Mouse (Mus musculus) liver, adult 2 months (tissue): ENCODE results near the gene G430095P16Rik. TPM values are rescaled to one million over a fixed set of nuclear protein-coding genes. Genes with fewer than 3 reads are reported as not detected.
A peak's percentile ranks its signal among the peaks of the same experiment; 100 is the strongest.

Experiments used
- DNase-seq: peaks from one replicate; pipeline ENCODE4 v3.0.0-alpha.2; 2011; ENCODE audit warnings: low read depth, low spot score; ENCODE audit errors: extremely low read depth
- H3K27ac ChIP-seq: fragments of 200-500 bp; replicated peaks from 2 replicates; pipeline ENCODE4 v1.5.1; 2012; ENCODE audit warnings: low read depth, mild to moderate bottlenecking, control low read depth, inconsistent platforms, low read length; ENCODE audit not compliant: insufficient read depth
- H3K27me3 ChIP-seq: fragments of 200-500 bp; 2 replicates; pipeline ENCODE4 v1.6.1; 2012; ENCODE audit warnings: mild to moderate bottlenecking, moderate library complexity, low read length, inconsistent platforms; ENCODE audit not compliant: control insufficient read depth, insufficient read depth
- H3K36me3 ChIP-seq: fragments of 200-500 bp; 2 replicates; pipeline ENCODE4 v1.6.1; 2012; ENCODE audit warnings: low read length, inconsistent platforms; ENCODE audit not compliant: control insufficient read depth, insufficient read depth
- H3K4me1 ChIP-seq: fragments of 200-500 bp; 2 replicates; pipeline ENCODE4 v1.6.1; 2011; ENCODE audit warnings: low read length; ENCODE audit not compliant: control insufficient read depth, insufficient read depth
- H3K4me3 ChIP-seq: fragments of 200-500 bp; 2 replicates; pipeline ENCODE4 v1.5.1; 2011; ENCODE audit warnings: low read depth, mild to moderate bottlenecking, control low read depth, low read length, moderate library complexity; ENCODE audit not compliant: insufficient read depth
- H3K79me2 ChIP-seq: fragments of 200-500 bp; 2 replicates; pipeline ENCODE4 v1.6.1; 2012; ENCODE audit warnings: inconsistent platforms, mild to moderate bottlenecking, low read length, moderate library complexity; ENCODE audit not compliant: control insufficient read depth, insufficient read depth
- H3K9ac ChIP-seq: fragments of 200-500 bp; 2 replicates; pipeline ENCODE4 v1.6.1; 2012; ENCODE audit warnings: low read depth, mild to moderate bottlenecking, control low read depth, inconsistent platforms, low read length
- CTCF ChIP-seq: fragments of 200-500 bp; IDR thresholded peaks from 2 replicates; pipeline ENCODE4 v1.5.1; 2011; ENCODE audit warnings: low read depth, low read length, control low read depth
- POLR2A ChIP-seq: fragments of 200-500 bp; IDR thresholded peaks from 2 replicates; pipeline ENCODE4 v1.6.1; 2011; ENCODE audit warnings: low read length, control low read depth; ENCODE audit not compliant: insufficient read depth; ENCODE audit errors: extremely low read depth
- WGBS: fragments of 180-500 bp; shearing (Covaris S2); methylation state at CpG from one replicate; pipeline ENCODE4 v1.1.7; 2018; 5-methylcytosine and 5-hydroxymethylcytosine counted together
- polyA plus RNA-seq: library from polyadenylated mRNA; depleted of rRNA; stranded (reverse); fragments of >200 nt; gene quantifications from 2 replicates; pipeline ENCODE4 v1.2.3, GENCODE M21; 2012
- total RNA-seq: library from RNA; depleted of rRNA; stranded (reverse); fragments of >200 nt; gene quantifications from 2 replicates; pipeline ENCODE4 v1.2.3, GENCODE M21; 2014

G430095P16Rik gene
- total and polyA plus RNA-seq, 2 experiments = not detected

- Histone ChIP-seq H3K27ac (no peak overlapping the region), H3K4me3 (no peak overlapping the region), H3K4me1 (peaks cover 46% of the 10 kb centered on the region), H3K79me2 (peaks cover 8% of the 10 kb centered on the region), H3K36me3 (no peaks in the 10 kb centered on the region), H3K27me3 (no peaks in the 10 kb centered on the region), H3K9ac (no peak overlapping the region)
- WGBS = 98% methylated on average over 3 of the region's 3 CpGs
- DNase-seq = no peak
- TF ChIP-seq CTCF = no peak
- no peak for TF ChIP-seq POLR2A
Measured at GRCm38 (mm10) chr8:84728474-84728873, 5.7 kb downstream of the G430095P16Rik start.

- TF ChIP-seq POLR2A = no peak
- TF ChIP-seq CTCF = no peak
- Histone ChIP-seq H3K79me2 (peaks cover 18% of the 10 kb centered on the region), H3K36me3 (no peaks in the 10 kb centered on the region), H3K4me3 (no peak overlapping the region), H3K4me1 (peaks cover 31% of the 10 kb centered on the region), H3K27ac (peak overlapping the region; percentile 30; the same call in 1 of the 2 replicates), H3K9ac (no peak overlapping the region), H3K27me3 (no peaks in the 10 kb centered on the region)
- DNase-seq = no peak
- WGBS = 80% methylated on average over 16 of the region's 16 CpGs
Measured at GRCm38 (mm10) chr8:84729921-84730362, 7.1 kb downstream of the G430095P16Rik start.

GRCm38 (mm10) chr8:84730541-84731370 lies 7.9 kb downstream of the G430095P16Rik start:
- TF ChIP-seq CTCF (no peak), POLR2A (no peak)
- Histone ChIP-seq H3K27me3 (no peaks in the 10 kb centered on the region), H3K79me2 (peaks cover 24% of the 10 kb centered on the region), H3K9ac (no peak overlapping the region; the same call in 1 of the 2 replicates), H3K27ac (0 out of 2 replicates have a peak overlapping the region, but pooled peaks have one; percentile 9), H3K36me3 (no peaks in the 10 kb centered on the region), H3K4me1 (peaks cover 23% of the 10 kb centered on the region), H3K4me3 (no peak overlapping the region)
- 48% methylated on average over 9 of the region's 9 CpGs for WGBS
- DNase-seq = no peak

GRCm38 (mm10) chr8:84731371-84732177 lies 8.8 kb downstream of the G430095P16Rik start:
- Histone ChIP-seq H3K36me3 (no peaks in the 10 kb centered on the region), H3K9ac (no peak overlapping the region), H3K4me1 (peaks cover 18% of the 10 kb centered on the region), H3K27ac (no peak overlapping the region), H3K27me3 (no peaks in the 10 kb centered on the region), H3K4me3 (no peak overlapping the region), H3K79me2 (peaks cover 32% of the 10 kb centered on the region)
- no peak for TF ChIP-seq CTCF
- no peak for TF ChIP-seq POLR2A
- no peak for DNase-seq
- 65% methylated on average over 11 of the region's 11 CpGs for WGBS

- 75% methylated on average over 5 of the region's 5 CpGs for WGBS
- peaks cover 18% of the 10 kb centered on the region for H3K4me1 ChIP-seq
- TF ChIP-seq CTCF = no peak
- no peak for TF ChIP-seq POLR2A
Measured at GRCm38 (mm10) chr8:84732545-84732944, 9.7 kb downstream of the G430095P16Rik start.

More at GRCm38 (mm10) chr8:84732545-84732944, 9.7 kb downstream of the G430095P16Rik start:
- no peaks in the 10 kb centered on the region for H3K36me3 ChIP-seq
- peaks cover 40% of the 10 kb centered on the region for H3K79me2 ChIP-seq
- no peak overlapping the region for H3K27ac ChIP-seq
- no peak for DNase-seq
- no peak overlapping the region for H3K4me3 ChIP-seq
- no peak overlapping the region; the same call in 1 of the 2 replicates for H3K9ac ChIP-seq
- H3K27me3 ChIP-seq = no peaks in the 10 kb centered on the region
